7 mouse cellular contexts compared by ENCODE assay signal in genomic region chr5:75834766-75835555, GRCm38 (mm10).
A peak's percentile ranks its signal among the peaks of the same experiment; 100 is the strongest.
DNase-seq lines count a peak whose midpoint lies in the region; ATAC-seq and TF ChIP-seq lines count a peak whose summit lies in the region.

No protein-coding gene starts in this region.

- H3K9me3 ChIP-seq in embryonic facial prominence, embryonic 14.5 days (ENCODE audit: control insufficient read depth, low read length): no peaks in the 10 kb centered on the region
- no peaks in the 10 kb centered on the region for H3K9me3 ChIP-seq in hindbrain, embryonic 15.5 days
- no peaks in the 10 kb centered on the region for H3K9me3 ChIP-seq in liver, embryonic 12.5 days (replicated peaks)

- peak overlapping the region; percentile 35 for H3K27ac ChIP-seq in embryonic facial prominence, embryonic 14.5 days (replicated peaks; ENCODE audit: low read depth, low read length)
- H3K27ac ChIP-seq in hindbrain, embryonic 15.5 days (replicated peaks): peak overlapping the region; percentile 70
- no peak overlapping the region for H3K27ac ChIP-seq in liver, embryonic 12.5 days
- no peak overlapping the region for H3K27ac ChIP-seq in small intestine, adult 2 months (ENCODE audit: insufficient read depth, low read depth, low read length)

- peak; percentile 40 for DNase-seq in brain, adult 2 months (ENCODE audit: low read depth, low spot score)
- peak; percentile 61 for DNase-seq in embryonic facial prominence, embryonic 14.5 days (ENCODE audit: low spot score)
- DNase-seq in c-Kit-positive CD71-positive TER-119-positive erythroid progenitor cells, embryonic 14.5 days (ENCODE audit: low spot score): no peak
- DNase-seq in right cerebral cortex, postnatal 36 days (ENCODE audit: low spot score in 2 of 2): no peak

- H3K9ac ChIP-seq in embryonic facial prominence, embryonic 14.5 days (ENCODE audit: low read depth, low read length): peak overlapping the region; percentile 23; the same call in 1 of the 2 replicates
- no peak overlapping the region for H3K9ac ChIP-seq in hindbrain, embryonic 15.5 days
- H3K9ac ChIP-seq in liver, embryonic 12.5 days: no peak overlapping the region

- H3K4me3 ChIP-seq in embryonic facial prominence, embryonic 14.5 days (ENCODE audit: low read depth, low read length): peak overlapping the region; percentile 18
- 0 out of 2 replicates have a peak overlapping the region, but pooled peaks have one; percentile 12 for H3K4me3 ChIP-seq in hindbrain, embryonic 15.5 days
- peak overlapping the region; percentile 20; the same call in 1 of the 2 replicates for H3K4me3 ChIP-seq in liver, embryonic 12.5 days
- peak overlapping the region; percentile 41 for H3K4me3 ChIP-seq in small intestine, adult 2 months (ENCODE audit: low read depth, low read length)

- TF ChIP-seq POLR2A in small intestine, adult 2 months (IDR thresholded peaks at IDR 0.05; ENCODE audit: low read depth, low read length): no peak

- peak; percentile 37 for ATAC-seq in embryonic facial prominence, embryonic 14.5 days (ENCODE audit: low read depth)
- no peak for ATAC-seq in hindbrain, embryonic 15.5 days (ENCODE audit: low FRiP score, low read depth)
- no peak for ATAC-seq in liver, embryonic 12.5 days

- no peaks in the 10 kb centered on the region for H3K36me3 ChIP-seq in embryonic facial prominence, embryonic 14.5 days (ENCODE audit: control insufficient read depth, insufficient read depth, low read length)
- no peaks in the 10 kb centered on the region for H3K36me3 ChIP-seq in hindbrain, embryonic 15.5 days
- H3K36me3 ChIP-seq in liver, embryonic 12.5 days: no peaks in the 10 kb centered on the region
- H3K36me3 ChIP-seq in small intestine, adult 2 months (ENCODE audit: control insufficient read depth, insufficient read depth, low read length): no peaks in the 10 kb centered on the region

- peaks cover 7% of the 10 kb centered on the region; the same call in 1 of the 2 replicates for H3K4me1 ChIP-seq in embryonic facial prominence, embryonic 14.5 days (ENCODE audit: control insufficient read depth, insufficient read depth, low read length)
- peaks cover 13% of the 10 kb centered on the region; the same call in 1 of the 2 replicates for H3K4me1 ChIP-seq in hindbrain, embryonic 15.5 days (replicated peaks)
- H3K4me1 ChIP-seq in liver, embryonic 12.5 days: peaks cover 27% of the 10 kb centered on the region
- H3K4me1 ChIP-seq in small intestine, adult 2 months (ENCODE audit: control insufficient read depth, insufficient read depth, insufficient read length, low read length): peaks cover 9% of the 10 kb centered on the region; the same call in 1 of the 2 replicates

- H3K27me3 ChIP-seq in embryonic facial prominence, embryonic 14.5 days (replicated peaks; ENCODE audit: control insufficient read depth, insufficient read depth, low read length): no peaks in the 10 kb centered on the region
- no peaks in the 10 kb centered on the region for H3K27me3 ChIP-seq in hindbrain, embryonic 15.5 days
- H3K27me3 ChIP-seq in liver, embryonic 12.5 days (replicated peaks): peaks cover 21% of the 10 kb centered on the region
- H3K27me3 ChIP-seq in small intestine, adult 2 months (ENCODE audit: control insufficient read depth, insufficient read depth, low read length): no peaks in the 10 kb centered on the region

- TF ChIP-seq CTCF in small intestine, adult 2 months (IDR thresholded peaks at IDR 0.05; ENCODE audit: extremely low read depth, insufficient read length, insufficient replicate concordance, low read depth, low read length): no peak

- 34% methylated on average over 17 of the region's 17 CpGs for WGBS in embryonic facial prominence, embryonic 14.5 days
- WGBS in hindbrain, embryonic 15.5 days: 61% methylated on average over 17 of the region's 17 CpGs
- 29% methylated on average over 17 of the region's 17 CpGs for WGBS in liver, embryonic 12.5 days (ENCODE audit: insufficient replicate concordance)
- 52% methylated on average over 17 of the region's 17 CpGs for WGBS in small intestine, adult 2 months

- peak overlapping the region; percentile 52 for H3K4me2 ChIP-seq in embryonic facial prominence, embryonic 14.5 days (ENCODE audit: low read depth, low read length)
- H3K4me2 ChIP-seq in hindbrain, embryonic 15.5 days: peak overlapping the region; percentile 41
- peak overlapping the region; percentile 56 for H3K4me2 ChIP-seq in liver, embryonic 12.5 days

Comparison
In these comparisons a context has a peak if more than half of its experiments do, and no peak if none do; other contexts are left out.
1. DNase-seq: peak in brain, adult 2 months (single experiment) and embryonic facial prominence, embryonic 14.5 days (single experiment); none in c-Kit-positive CD71-positive TER-119-positive erythroid progenitor cells, embryonic 14.5 days (single experiment) and right cerebral cortex, postnatal 36 days (0 of 2).
2. H3K27ac ChIP-seq: peak in embryonic facial prominence, embryonic 14.5 days (single experiment) and hindbrain, embryonic 15.5 days (single experiment); none in liver, embryonic 12.5 days (single experiment) and small intestine, adult 2 months (single experiment).
3. Peak in every context shown above with its lines, with median percentiles within 50 percentile points of each other: H3K4me2 ChIP-seq and H3K4me3 ChIP-seq.